Mouse (Mus musculus) cerebellum, postnatal 10 days (tissue): ENCODE data around the gene Prkcsh.

Source experiments
- DNase-seq, 2 experiments: peaks; one replicate each; pipeline ENCODE4 v3.0.0; 2021; ENCODE audit warnings: mixed read lengths in 2 of 2

The Prkcsh gene

GRCm38 (mm10) chr9:22049721-22050270 lies 47.2 kb downstream of the Prkcsh start:
- peak; percentile 87 to 91 for DNase-seq

- DNase-seq, result peak; percentile 88 to 93
Measured at GRCm38 (mm10) chr9:22050351-22050889, 47.8 kb downstream of the Prkcsh start.

DNA sequence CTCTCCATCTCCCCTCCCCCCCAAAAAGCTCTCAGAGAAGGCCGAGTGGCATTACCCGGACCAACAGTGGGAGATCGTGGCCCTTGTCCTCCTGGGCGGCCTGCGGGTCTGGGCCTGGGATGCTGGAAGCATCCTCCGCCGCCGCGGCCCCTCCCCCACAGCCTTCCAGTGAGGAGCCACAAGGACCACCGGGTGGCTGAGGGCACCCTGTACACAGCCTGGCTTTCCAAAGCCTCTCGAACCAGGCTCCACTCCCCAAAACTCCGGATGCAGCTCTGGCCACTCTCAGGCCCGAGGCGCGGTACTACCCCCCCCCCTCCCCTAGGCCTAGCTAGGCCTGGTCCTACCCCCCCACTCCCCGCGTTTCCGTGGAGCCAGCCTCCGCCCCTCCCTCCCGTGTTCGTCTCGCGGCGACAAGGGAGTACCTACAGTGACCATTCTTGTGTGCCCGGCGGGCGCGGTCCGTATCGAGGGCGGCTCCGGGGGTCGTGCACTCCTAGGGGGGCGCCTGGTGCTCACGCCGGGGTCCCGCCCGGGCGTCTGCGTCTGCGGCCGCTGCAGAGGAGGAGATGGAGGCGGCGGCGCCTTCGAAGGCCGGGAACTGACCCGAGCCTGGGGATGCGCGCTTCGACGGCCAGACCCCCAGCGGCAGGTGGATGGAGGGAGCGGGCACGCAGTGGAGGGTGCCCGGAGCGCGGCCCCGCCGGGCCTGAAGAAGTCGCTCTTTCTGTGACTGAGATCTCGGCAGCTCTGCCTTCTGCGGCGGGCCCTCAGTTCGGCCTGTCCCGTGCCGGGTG lies 48.8 kb downstream of the Prkcsh start:
- peak; percentile 82 to 84 for DNase-seq

GRCm38 (mm10) chr9:22051958-22052254 lies 49.3 kb downstream of the Prkcsh start, which contains the start of gene Elavl3:
Gene Elavl3, minus strand, starts transcription at chr9:22052023.
- peak; percentile 98 for DNase-seq

DNA sequence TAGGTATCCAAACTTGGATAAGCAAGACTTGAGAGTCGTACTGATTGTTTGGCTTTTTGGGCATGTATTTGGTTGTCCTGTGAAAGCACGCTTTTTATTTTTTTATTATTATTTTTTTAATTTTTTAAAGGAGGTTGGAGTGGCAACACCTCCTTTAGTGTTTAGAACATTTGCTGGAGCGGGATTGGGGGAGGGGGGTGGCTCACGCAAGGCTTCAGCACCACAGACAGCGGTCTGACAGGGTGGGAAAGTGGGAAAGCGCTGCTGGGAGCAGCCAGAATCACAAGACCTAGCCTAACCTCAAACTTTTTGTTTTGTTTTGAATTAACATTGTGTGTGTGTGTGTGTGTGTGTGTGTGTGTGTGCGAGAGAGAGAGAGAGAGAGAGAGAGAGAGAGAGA lies 51.1 kb downstream of the Prkcsh start:
- no peak for DNase-seq

DNA sequence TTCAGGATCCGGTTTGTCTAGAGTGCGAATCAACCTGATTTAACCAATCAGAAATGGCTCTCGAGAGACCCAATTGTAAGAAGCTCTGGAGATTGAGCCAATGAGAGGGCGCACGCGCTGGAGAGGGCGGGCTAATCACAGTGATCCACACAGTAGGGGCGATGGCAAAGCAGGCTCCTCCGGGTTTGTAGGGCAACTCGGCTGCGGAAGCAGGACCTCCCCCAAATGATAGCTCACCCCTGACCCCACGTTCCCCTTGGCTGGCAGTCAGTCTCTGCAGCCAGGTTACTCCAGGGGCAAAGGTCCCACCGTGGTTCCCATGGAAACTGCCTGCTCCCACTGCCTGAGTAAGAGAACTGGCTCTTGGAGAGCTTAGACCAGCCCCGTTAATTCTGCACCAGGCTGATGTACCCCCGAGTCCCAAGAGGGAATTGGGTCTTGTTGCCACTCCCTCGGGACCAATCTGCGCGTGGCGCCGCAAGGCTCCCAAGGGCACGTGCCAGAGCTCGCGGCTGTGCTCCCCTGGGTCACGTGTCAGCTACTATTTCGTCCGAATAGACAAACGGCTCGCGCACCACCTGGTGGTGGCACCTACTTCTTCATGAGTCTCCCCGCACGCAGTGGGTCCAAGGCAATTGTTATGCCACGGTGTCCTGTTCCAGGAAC lies 51.9 kb downstream of the Prkcsh start:
- DNase-seq, result peak; percentile 91

DNA sequence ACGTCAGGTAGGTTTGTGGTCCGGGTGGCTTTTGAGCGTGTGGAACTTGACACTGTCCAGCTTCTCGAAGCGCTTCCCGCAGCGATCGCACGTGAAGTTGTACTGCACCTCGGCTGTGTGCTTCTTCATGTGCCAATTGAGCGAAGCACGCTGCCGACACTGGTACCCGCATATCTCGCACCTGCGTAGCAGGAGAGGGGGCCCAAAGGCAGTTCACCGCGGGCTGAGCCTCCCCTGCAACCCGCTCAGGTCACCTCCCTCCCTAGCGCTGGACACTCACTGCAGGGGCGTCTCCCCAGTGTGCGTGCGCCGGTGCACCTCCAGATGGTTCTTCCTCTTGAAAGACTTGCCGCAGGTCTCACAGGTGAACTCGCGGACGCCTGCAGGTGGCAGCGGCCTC lies 53.1 kb downstream of the Prkcsh start:
- peak; percentile 32 to 33 for DNase-seq

DNA sequence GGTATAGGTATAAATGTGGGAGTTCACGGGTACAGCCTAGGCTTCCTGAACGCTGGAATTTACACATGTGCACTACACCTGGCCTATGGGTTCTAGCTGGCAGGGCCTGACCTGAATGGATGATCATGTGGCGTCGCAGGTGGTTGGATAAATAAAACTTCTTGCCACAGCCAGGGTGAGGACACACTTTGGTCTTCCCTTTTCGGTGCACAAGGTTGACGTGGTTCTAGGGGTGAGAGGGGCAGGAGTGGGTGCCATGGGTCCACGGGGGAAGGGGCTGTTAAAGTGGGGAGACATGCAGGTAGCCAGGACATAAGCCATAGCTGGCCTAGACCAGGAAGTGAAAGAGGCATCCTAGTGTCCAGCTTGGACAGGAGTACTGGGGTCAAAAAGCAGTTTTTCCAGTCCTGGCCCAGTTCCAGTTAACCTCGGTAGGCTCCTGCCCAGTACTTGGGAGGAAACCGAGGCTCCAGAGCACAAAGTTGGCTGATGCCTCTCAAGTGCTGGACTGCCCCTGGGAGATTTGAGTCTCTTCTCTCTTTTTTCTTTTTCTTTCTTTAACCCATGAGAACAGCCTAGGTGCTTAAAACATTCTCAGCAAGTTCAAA lies 53.8 kb downstream of the Prkcsh start:
- peak in 1 of 2 experiments; percentile 41 for DNase-seq

DNA sequence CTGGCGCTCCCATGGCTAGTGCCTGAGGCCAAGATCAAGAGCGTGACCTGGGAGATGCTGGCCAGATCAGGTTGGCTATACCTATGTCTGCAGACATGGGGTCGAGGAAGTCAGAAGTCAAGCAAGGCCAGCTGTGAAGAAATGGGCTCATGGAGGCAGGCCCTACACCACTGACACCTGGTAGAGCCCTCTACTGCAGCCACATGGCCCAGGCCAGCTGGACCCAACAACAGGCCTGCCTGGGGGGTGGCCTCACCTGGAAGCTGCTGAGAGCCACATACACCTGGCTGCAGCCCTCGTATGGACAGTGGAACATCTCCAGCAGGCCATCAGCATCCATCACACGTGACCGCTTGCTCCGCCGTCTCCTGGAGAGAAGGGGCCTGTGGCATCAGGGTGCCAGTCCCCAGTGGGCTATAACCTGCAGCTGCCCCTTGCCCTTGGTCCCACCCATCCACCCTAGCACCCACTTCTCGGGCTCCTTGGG lies 54.5 kb downstream of the Prkcsh start:
- DNase-seq, result no peak

DNA sequence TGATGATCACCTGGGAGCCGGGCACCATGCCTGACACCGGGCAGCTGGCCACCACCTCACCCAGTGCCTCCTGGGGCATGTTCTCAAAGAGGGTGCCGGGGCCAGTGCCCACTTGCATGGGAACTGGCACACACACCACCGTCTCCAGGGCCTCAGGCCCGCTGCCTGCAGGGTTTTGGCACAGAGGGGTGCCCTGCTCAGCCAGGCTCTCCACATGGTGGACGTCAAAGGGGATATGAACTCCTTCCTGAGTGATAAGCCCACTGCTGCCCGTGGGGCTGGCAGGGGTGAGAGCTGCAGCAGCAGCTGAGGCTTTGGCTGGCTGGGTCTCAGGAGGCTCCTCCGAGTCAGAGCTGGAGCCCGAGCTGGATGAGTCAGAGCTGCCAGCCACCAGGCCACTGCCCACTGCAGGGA lies 55.4 kb downstream of the Prkcsh start:
- DNase-seq, result peak; percentile 73 to 82

- peak in 1 of 2 experiments; percentile 17 for DNase-seq
Measured at GRCm38 (mm10) chr9:22061339-22061738, 58.7 kb downstream of the Prkcsh start.
